Mouse (Mus musculus) forebrain, embryonic 11.5 days (tissue): ENCODE measurements around the gene Cfap45. TPM values are rescaled to one million over a fixed set of nuclear protein-coding genes. Genes with fewer than 3 reads are reported as not detected.

Experiments
- ATAC-seq: fragments of 200-750 bp; cut with Nextera tagmentation; replicated peaks from 2 replicates; pipeline ENCODE4 v1.8.0; 2017; ENCODE audit warnings: moderate TSS enrichment; ENCODE audit not compliant: low FRiP score
- DNase-seq: peaks from one replicate; pipeline ENCODE4 v3.0.0-alpha.2; 2017; ENCODE audit warnings: low spot score
- H3K27ac ChIP-seq: fragments of 300-500 bp; sonication (generic); 2 replicates; pipeline ENCODE4 v1.5.1; 2014; ENCODE audit warnings: low read depth, low read length
- H3K27me3 ChIP-seq: fragments of 300-500 bp; sonication (generic); 2 replicates; pipeline ENCODE4 v1.6.1; 2014; ENCODE audit warnings: mild to moderate bottlenecking, low read length, mixed read lengths; ENCODE audit not compliant: control insufficient read depth, insufficient read depth
- H3K36me3 ChIP-seq: fragments of 300-500 bp; sonication (generic); 2 replicates; pipeline ENCODE4 v1.6.1; 2014; ENCODE audit warnings: mild to moderate bottlenecking, low read length, moderate library complexity, mixed read lengths; ENCODE audit not compliant: control insufficient read depth, insufficient read depth
- H3K4me1 ChIP-seq: fragments of 300-500 bp; sonication (generic); replicated peaks from 2 replicates; pipeline ENCODE4 v1.6.1; 2014; ENCODE audit warnings: low read length, mixed read lengths; ENCODE audit not compliant: control insufficient read depth, insufficient read depth
- H3K4me2 ChIP-seq: fragments of 300-500 bp; sonication (generic); 2 replicates; pipeline ENCODE4 v1.6.1; 2014; ENCODE audit warnings: low read depth, mild to moderate bottlenecking, low read length, moderate library complexity, mixed read lengths; ENCODE audit not compliant: severe bottlenecking
- H3K4me3 ChIP-seq: fragments of 300-500 bp; sonication (generic); 2 replicates; pipeline ENCODE4 v1.5.1; 2014; ENCODE audit warnings: low read depth, low read length
- H3K9ac ChIP-seq: fragments of 300-500 bp; sonication (generic); 2 replicates; pipeline ENCODE4 v1.6.1; 2014; ENCODE audit warnings: low read length
- H3K9me3 ChIP-seq: fragments of 300-500 bp; sonication (generic); 2 replicates; pipeline ENCODE4 v1.6.1; 2016; ENCODE audit warnings: low read length, mixed read lengths; ENCODE audit not compliant: control insufficient read depth
- WGBS: fragments of 180-500 bp; shearing (Covaris S2); extraction: QIAGEN DNeasy Blood & Tissue Kit; methylation state at CpG from one replicate; pipeline ENCODE4 v1.1.7; 2014; 5-methylcytosine and 5-hydroxymethylcytosine counted together
- polyA plus RNA-seq: library from polyadenylated mRNA; unstranded; fragments of >200 nt; fragmentation: Nextera tagmentation; extraction: Ambion mirVana; gene quantifications from 2 replicates; pipeline ENCODE4 v1.2.1, GENCODE M21; 2014

The Cfap45 gene
- polyA plus RNA-seq: 1.2 and 1.3 TPM in 2 replicates

- peak; percentile 93 for ATAC-seq
These were observed at the start of gene Cfap45 for GRCm38 (mm10) chr1:172520576-172521440. Gene Cfap45 (plus strand): TSS chr1:172520801.

GRCm38 (mm10) chr1:172472909-172473308 is 47.7 kb upstream of the Cfap45 start:
- Histone ChIP-seq H3K9me3 (no peaks in the 10 kb centered on the region), H3K4me2 (no peak overlapping the region), H3K4me1 (no peaks in the 10 kb centered on the region), H3K27ac (no peak overlapping the region), H3K36me3 (no peaks in the 10 kb centered on the region), H3K4me3 (no peak overlapping the region), H3K27me3 (no peaks in the 10 kb centered on the region), H3K9ac (no peak overlapping the region)
- no peak for DNase-seq
- ATAC-seq: no peak

More at GRCm38 (mm10) chr1:172520576-172521440, at the start of gene Cfap45:
- Histone ChIP-seq H3K9me3 (peaks cover 2% of the 10 kb centered on the region; the same call in 1 of the 2 replicates), H3K36me3 (no peaks in the 10 kb centered on the region), H3K9ac (0 out of 2 replicates have a peak within 1 kb of the TSS, but pooled peaks have one; percentile 2), H3K4me3 (peak within 1 kb of the TSS; percentile 16), H3K27me3 (no peaks in the 10 kb centered on the region), H3K4me2 (peak within 1 kb of the TSS; percentile 56), H3K4me1 (peaks cover 4% of the 10 kb centered on the region; the same call in 1 of the 2 replicates), H3K27ac (no peak within 1 kb of the TSS)
- DNase-seq: peak; percentile 95
- WGBS: 4% methylated on average over 28 of the region's 28 CpGs

- ATAC-seq (no peak), DNase-seq (no peak)
- Histone ChIP-seq H3K9me3 (no peaks in the 10 kb centered on the region), H3K36me3 (no peaks in the 10 kb centered on the region), H3K27ac (no peak overlapping the region), H3K4me1 (no peaks in the 10 kb centered on the region), H3K4me3 (no peak overlapping the region), H3K9ac (no peak overlapping the region), H3K4me2 (no peak overlapping the region), H3K27me3 (no peaks in the 10 kb centered on the region)
- 89% methylated on average over 3 of the region's 3 CpGs for WGBS
These were observed 46.4 kb upstream of the Cfap45 start for GRCm38 (mm10) chr1:172474196-172474595.

GRCm38 (mm10) chr1:172475054-172475741 is 45.4 kb upstream of the Cfap45 start, which contains the start of gene Slamf9:
Gene Slamf9 (plus strand): TSS chr1:172475358.
- no peak within 1 kb of the TSS for H3K4me3 ChIP-seq
- H3K4me1 ChIP-seq: no peaks in the 10 kb centered on the region
- no peak within 1 kb of the TSS for H3K9ac ChIP-seq
- H3K27me3 ChIP-seq: no peaks in the 10 kb centered on the region
- 87% methylated on average over 7 of the region's 7 CpGs for WGBS
- ATAC-seq (no peak), DNase-seq (no peak)
- no peaks in the 10 kb centered on the region for H3K9me3 ChIP-seq
- no peak within 1 kb of the TSS for H3K27ac ChIP-seq
- H3K36me3 ChIP-seq: no peaks in the 10 kb centered on the region
- no peak within 1 kb of the TSS for H3K4me2 ChIP-seq

GRCm38 (mm10) chr1:172478020-172478419 is 42.6 kb upstream of the Cfap45 start:
- Histone ChIP-seq H3K4me3 (no peak overlapping the region), H3K9ac (no peak overlapping the region), H3K4me1 (0 out of 2 replicates have a peak, but pooled peaks cover 5% of the 10 kb centered on the region), H3K9me3 (no peaks in the 10 kb centered on the region), H3K36me3 (no peaks in the 10 kb centered on the region), H3K4me2 (no peak overlapping the region), H3K27me3 (no peaks in the 10 kb centered on the region), H3K27ac (no peak overlapping the region)
- ATAC-seq (no peak), DNase-seq (no peak)
- 72% methylated on average over 5 of the region's 5 CpGs for WGBS

- no peak for DNase-seq
- 94% methylated on average over 4 of the region's 4 CpGs for WGBS
- H3K9me3 ChIP-seq: no peaks in the 10 kb centered on the region
These were observed 40.2 kb upstream of the Cfap45 start for GRCm38 (mm10) chr1:172480376-172480775.

GRCm38 (mm10) chr1:172481111-172481510 is 39.5 kb upstream of the Cfap45 start:
- peak overlapping the region; percentile 53 for H3K4me2 ChIP-seq
- no peaks in the 10 kb centered on the region for H3K27me3 ChIP-seq
- H3K27ac ChIP-seq: no peak overlapping the region
- H3K9me3 ChIP-seq: no peaks in the 10 kb centered on the region
- DNase-seq (no peak), ATAC-seq (no peak)
- 22% methylated on average over 13 of the region's 13 CpGs for WGBS
- peak overlapping the region; percentile 55 for H3K9ac ChIP-seq
- H3K4me1 ChIP-seq: peaks cover 34% of the 10 kb centered on the region
- H3K4me3 ChIP-seq: peak overlapping the region; percentile 60
- no peaks in the 10 kb centered on the region for H3K36me3 ChIP-seq

More at GRCm38 (mm10) chr1:172480376-172480775, 40.2 kb upstream of the Cfap45 start:
- peaks cover 26% of the 10 kb centered on the region for H3K4me1 ChIP-seq
- H3K9ac ChIP-seq: no peak overlapping the region
- no peak overlapping the region for H3K4me3 ChIP-seq
- no peak overlapping the region for H3K4me2 ChIP-seq
- no peaks in the 10 kb centered on the region for H3K36me3 ChIP-seq
- ATAC-seq: no peak
- no peaks in the 10 kb centered on the region for H3K27me3 ChIP-seq
- H3K27ac ChIP-seq: no peak overlapping the region

GRCm38 (mm10) chr1:172481540-172482280 is 38.9 kb upstream of the Cfap45 start, which contains the start of gene Igsf9:
Gene Igsf9 (plus strand): TSS chr1:172481788.
- Histone ChIP-seq H3K36me3 (no peaks in the 10 kb centered on the region), H3K27me3 (no peaks in the 10 kb centered on the region), H3K4me3 (peak within 1 kb of the TSS; percentile 60), H3K9me3 (no peaks in the 10 kb centered on the region), H3K4me1 (peaks cover 40% of the 10 kb centered on the region), H3K9ac (peak within 1 kb of the TSS; percentile 75), H3K4me2 (peak within 1 kb of the TSS; percentile 53), H3K27ac (no peak within 1 kb of the TSS)
- DNase-seq: peak; percentile 98
- under 1% methylated on average over 38 of the region's 38 CpGs for WGBS
- ATAC-seq: peak; percentile 91
